Mouse (Mus musculus) adrenal gland (tissue): Measurements from ENCODE around the gene Tff1.

Source experiments
- intact Hi-C: fragments of 180-260 bp; cut with DNase I; formaldehyde crosslinking; loops from one replicate; pipeline ENCODE4 v1.15.1; 2025
- long read RNA-seq, 2 experiments: library from polyadenylated mRNA; unstranded; transcript quantifications; one replicate each; pipeline ENCODE4 v2.0.0; 2020; ENCODE audit warnings: borderline replicate concordance in 1 of 2; ENCODE audit not compliant: insufficient replicate concordance in 1 of 2

Tff1 gene
- long read RNA-seq, experiment 1, result 0 reads
- long read RNA-seq, experiment 2, result 0 reads

GRCm38 (mm10) chr17:31165127-31165526 lies at the start of gene Tff1:
Tff1 (minus strand) TSS chr17:31165277.
- intact Hi-C loops, result no loop called here

GRCm38 (mm10) chr17:31211881-31212280 lies 46.8 kb upstream of the Tff1 start:
- intact Hi-C loops, result no loop called here

- intact Hi-C loops, result no loop called here
Observed at GRCm38 (mm10) chr17:31210299-31210698, 45.2 kb upstream of the Tff1 start.

- intact Hi-C loops, result no loop called here
Observed at GRCm38 (mm10) chr17:31209376-31209930, 44.4 kb upstream of the Tff1 start.

- intact Hi-C loops, result no loop called here
Observed at GRCm38 (mm10) chr17:31208654-31209053, 43.6 kb upstream of the Tff1 start.

- intact Hi-C loops, result no loop called here
Observed at GRCm38 (mm10) chr17:31207771-31208334, 42.8 kb upstream of the Tff1 start, which contains the start of gene Ubash3a. Ubash3a (plus strand) TSS chr17:31207873.

GRCm38 (mm10) chr17:31198877-31199276 lies 33.8 kb upstream of the Tff1 start, which contains the start of gene Tmprss3:
Tmprss3 (minus strand) TSS chr17:31198977.
- intact Hi-C loops, result no loop called here

GRCm38 (mm10) chr17:31196283-31196682 lies 31.2 kb upstream of the Tff1 start:
- intact Hi-C loops, result no loop called here

- intact Hi-C loops, result no loop called here
Observed at GRCm38 (mm10) chr17:31195207-31195606, 30.1 kb upstream of the Tff1 start.

- intact Hi-C loops, result no loop called here
Observed at GRCm38 (mm10) chr17:31193360-31193759, 28.3 kb upstream of the Tff1 start.

- intact Hi-C loops, result no loop called here
Observed at GRCm38 (mm10) chr17:31192663-31193062, 27.6 kb upstream of the Tff1 start.

GRCm38 (mm10) chr17:31191825-31192224 lies 26.7 kb upstream of the Tff1 start:
- intact Hi-C loops, result no loop called here

GRCm38 (mm10) chr17:31187370-31187769 lies 22.3 kb upstream of the Tff1 start:
- intact Hi-C loops, result loop anchor here (1.0 to 2.0 kb wide), 2 partner anchors 49 to 177 kb away; no protein-coding TSS in a partner anchor

- intact Hi-C loops, result no loop called here
Observed at GRCm38 (mm10) chr17:31184269-31184990, 19.4 kb upstream of the Tff1 start.

GRCm38 (mm10) chr17:31183180-31183974 lies 18.3 kb upstream of the Tff1 start:
- intact Hi-C loops, result no loop called here

GRCm38 (mm10) chr17:31181490-31181889 lies 16.4 kb upstream of the Tff1 start:
- intact Hi-C loops, result no loop called here

- intact Hi-C loops, result no loop called here
Observed at GRCm38 (mm10) chr17:31176321-31176720, 11.2 kb upstream of the Tff1 start.

GRCm38 (mm10) chr17:31169796-31170195 lies 4.7 kb upstream of the Tff1 start:
- intact Hi-C loops, result no loop called here

GRCm38 (mm10) chr17:31163821-31164220 lies 1.3 kb downstream of the Tff1 start:
- intact Hi-C loops, result no loop called here

- intact Hi-C loops, result no loop called here
Observed at GRCm38 (mm10) chr17:31162607-31163006, 2.5 kb downstream of the Tff1 start.

GRCm38 (mm10) chr17:31160291-31160690 lies 4.8 kb downstream of the Tff1 start:
- intact Hi-C loops, result no loop called here

- intact Hi-C loops, result no loop called here
Observed at GRCm38 (mm10) chr17:31157921-31158320, 7.2 kb downstream of the Tff1 start.
